Mouse (Mus musculus) monocyte, adult 2 months (primary cell): ENCODE measurements at regions not wholly inside any gene's neighbourhood (a gene's known extent, or its start where the extent isn't known, plus 50 kb on each side); places are given as distances from the start of the nearest gene placed in this dataset.

Source experiments
- DNase-seq, 2 experiments: peaks; one replicate each; pipeline ENCODE4 v3.0.0; 2022; ENCODE audit warnings: low spot score in 2 of 2, low read depth in 1 of 2

GRCm38 (mm10) chr15:38351701-38352100, 926.3 kb downstream of the 4930447A16Rik start:
- no peak for DNase-seq

- DNase-seq = no peak
Measured at GRCm38 (mm10) chr15:38353371-38353770, 928.0 kb downstream of the 4930447A16Rik start.

GRCm38 (mm10) chr15:38359053-38359452, 933.7 kb downstream of the 4930447A16Rik start:
- no peak for DNase-seq

DNA sequence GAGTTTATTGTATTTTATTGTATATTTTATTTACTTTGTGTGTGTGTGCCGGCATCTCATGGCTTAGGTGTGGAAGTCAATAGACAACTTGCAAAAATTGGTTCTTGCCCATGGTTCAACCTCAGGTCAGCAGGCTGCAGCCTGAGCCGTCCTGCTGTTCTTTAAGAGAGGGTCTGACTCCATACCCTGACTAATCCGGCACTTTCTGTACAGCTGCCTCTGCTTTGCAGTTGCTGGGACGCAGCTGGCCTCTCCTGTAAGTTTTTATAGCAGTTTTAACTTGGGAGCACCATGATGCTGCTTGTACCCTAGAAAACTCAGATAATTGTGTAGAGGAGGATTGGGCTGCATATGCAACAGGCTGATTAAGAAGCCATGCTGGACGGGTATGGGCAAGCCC, 938.2 kb downstream of the 4930447A16Rik start:
- DNase-seq = no peak

- no peak for DNase-seq
Measured at GRCm38 (mm10) chr15:38364014-38364413, 938.7 kb downstream of the 4930447A16Rik start.

GRCm38 (mm10) chr15:38367643-38368042, 942.3 kb downstream of the 4930447A16Rik start:
- DNase-seq = no peak

- DNase-seq = no peak
Measured at GRCm38 (mm10) chr15:38368291-38368690, 942.9 kb downstream of the 4930447A16Rik start.

DNA sequence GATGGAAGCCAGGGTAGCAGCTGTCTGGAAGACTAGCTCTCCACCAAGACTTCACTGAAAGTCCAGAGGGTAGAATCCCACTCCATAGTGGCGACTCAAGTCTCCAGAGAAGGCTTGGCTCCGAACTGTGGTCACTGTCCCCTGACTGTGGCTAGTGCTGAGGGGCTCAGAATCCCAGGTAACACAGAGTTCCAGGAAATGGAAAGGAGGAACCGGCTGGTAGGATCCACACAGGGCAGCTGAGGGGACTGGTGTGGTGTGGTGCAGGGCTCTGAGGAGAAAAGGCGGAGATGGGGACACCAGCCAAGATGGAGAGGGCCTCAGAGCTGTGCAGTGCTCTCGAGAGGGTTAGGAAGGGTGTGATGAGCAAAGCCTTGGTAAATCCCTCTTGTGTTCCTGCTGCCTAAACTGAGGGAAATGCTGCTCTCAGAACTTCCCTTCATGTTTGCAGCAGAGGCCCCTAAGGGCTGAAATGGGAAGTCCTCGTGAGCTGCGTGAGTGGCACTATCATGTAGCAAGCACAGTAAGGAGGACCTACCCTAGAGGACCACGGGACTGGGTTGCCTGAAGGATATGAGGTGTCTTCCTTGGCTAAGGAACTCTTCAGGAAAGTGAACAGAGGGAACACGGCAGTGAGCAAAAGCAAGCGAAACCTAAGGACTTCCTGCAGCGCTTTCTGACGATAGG, 946.2 kb downstream of the 4930447A16Rik start:
- DNase-seq = peak in 1 of 2 experiments; percentile 7

GRCm38 (mm10) chr15:38373797-38374196, 948.4 kb downstream of the 4930447A16Rik start:
- DNase-seq = peak; percentile 29 to 50

- DNase-seq = no peak
Measured at GRCm38 (mm10) chr15:38374786-38375185, 949.4 kb downstream of the 4930447A16Rik start.

GRCm38 (mm10) chr15:38378106-38378505, 952.8 kb downstream of the 4930447A16Rik start:
- no peak for DNase-seq

DNA sequence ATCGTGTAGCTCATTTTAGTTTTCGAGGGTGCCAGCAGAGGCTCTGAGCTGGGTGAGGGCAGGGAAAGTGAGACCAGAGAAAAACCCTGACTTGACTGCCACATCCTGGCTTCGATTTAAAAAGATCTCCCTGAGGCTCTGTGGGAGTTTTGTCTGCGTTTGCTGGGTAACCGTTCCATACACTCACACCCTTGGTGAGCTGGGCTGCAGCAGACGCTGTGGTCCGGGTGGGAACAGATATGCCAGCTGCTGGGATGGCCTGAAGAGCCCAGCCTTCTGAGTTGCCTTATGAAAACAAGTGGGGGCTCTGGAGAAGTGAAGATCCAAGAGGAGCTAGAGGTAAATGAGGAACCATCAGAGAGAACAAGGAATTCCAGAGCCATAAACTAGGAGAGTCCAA, 962.3 kb downstream of the 4930447A16Rik start:
- no peak for DNase-seq

- no peak for DNase-seq
Measured at GRCm38 (mm10) chr15:38388436-38388835, 963.1 kb downstream of the 4930447A16Rik start.

- DNase-seq = no peak
Measured at GRCm38 (mm10) chr15:38390450-38390849, 965.1 kb downstream of the 4930447A16Rik start.

- DNase-seq = no peak
Measured at GRCm38 (mm10) chr15:38391420-38391819, 966.1 kb downstream of the 4930447A16Rik start.

DNA sequence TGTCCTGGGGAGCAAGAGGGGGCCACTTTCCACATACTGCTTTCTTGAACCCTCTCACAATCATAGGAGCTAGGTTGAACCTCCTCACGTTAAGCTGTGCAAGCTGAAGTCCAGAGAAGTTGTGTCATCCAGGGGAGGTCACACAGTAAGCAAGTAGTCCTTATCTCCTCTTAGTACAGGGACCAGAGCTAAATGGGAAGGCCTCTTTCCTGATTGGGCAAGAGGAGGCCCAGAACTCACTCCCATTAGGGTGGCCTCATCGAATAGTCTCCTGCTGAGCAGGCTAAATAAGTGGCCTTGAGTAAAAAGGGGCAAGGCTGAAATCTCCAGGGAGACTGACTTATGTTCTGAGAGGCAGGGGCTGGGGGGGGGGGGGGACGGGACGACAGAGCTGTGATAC, 966.5 kb downstream of the 4930447A16Rik start:
- DNase-seq = no peak

DNA sequence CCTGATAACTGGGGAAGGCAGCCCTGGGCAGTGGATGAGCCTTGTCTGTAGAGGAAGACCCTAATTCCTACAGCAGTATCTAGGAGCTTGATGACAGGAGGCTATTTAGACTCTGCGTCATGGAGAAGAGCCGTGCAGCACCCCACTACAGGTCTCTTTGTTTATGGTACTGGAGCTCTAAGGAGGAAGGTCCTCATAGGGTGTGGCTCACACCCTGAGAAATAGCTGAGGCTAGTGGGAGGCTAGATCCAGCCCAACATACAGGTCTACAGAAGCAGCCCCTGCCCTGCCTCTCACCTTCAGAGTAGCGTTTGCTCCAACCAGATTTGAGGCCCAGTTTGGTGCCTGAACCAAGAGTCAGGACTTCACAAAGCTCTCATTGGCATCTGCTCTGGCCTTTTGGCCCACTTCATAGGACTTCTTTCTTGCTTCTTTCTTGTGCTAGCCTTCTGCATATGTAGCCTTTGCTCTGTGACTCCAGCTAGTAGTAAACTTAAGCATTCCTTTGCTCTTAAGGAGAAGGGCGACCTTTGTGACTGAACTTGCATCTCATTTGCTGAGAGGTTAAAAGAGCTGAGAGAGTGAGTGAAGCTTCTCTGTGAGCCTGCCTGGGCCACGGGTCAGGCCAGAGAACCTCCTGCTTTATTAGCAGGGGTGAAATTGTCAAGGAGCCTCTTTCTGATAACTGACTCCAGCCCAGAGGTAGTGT, 967.2 kb downstream of the 4930447A16Rik start:
- DNase-seq = no peak

DNA sequence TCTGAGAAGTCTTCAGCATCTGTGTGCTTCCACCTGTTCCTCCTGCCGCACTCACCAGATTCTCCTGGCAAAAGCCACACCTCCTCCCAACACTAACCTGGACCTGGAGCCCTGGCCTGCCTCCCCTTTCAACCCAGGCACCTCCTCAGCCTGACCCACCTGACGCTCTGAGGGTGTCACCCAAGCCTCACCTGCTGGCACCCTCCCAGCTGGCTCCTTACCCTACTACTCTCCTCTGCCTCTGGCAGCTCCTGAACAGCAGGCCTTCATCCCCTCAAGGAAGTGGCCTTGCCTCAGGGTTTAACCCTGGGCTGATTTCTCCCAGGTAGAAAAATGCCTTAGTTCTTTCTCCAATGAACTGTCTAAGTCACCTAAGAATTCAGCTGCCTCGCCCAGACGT, 973.5 kb downstream of the 4930447A16Rik start:
- DNase-seq = no peak

GRCm38 (mm10) chr15:38402762-38403161, 977.4 kb downstream of the 4930447A16Rik start:
- DNase-seq = no peak

GRCm38 (mm10) chr15:38403760-38404375, 978.5 kb downstream of the 4930447A16Rik start:
- DNase-seq = no peak

GRCm38 (mm10) chr15:38406114-38406960, 981.0 kb downstream of the 4930447A16Rik start:
- no peak for DNase-seq
